Mouse (Mus musculus) lung, postnatal 0 days (tissue): ENCODE data around the gene Elp5. TPM values are rescaled to one million over a fixed set of nuclear protein-coding genes. Genes with fewer than 3 reads are reported as not detected.

Experiments used
- ATAC-seq: fragments of 200-750 bp; cut with Nextera tagmentation; 2 replicates; pipeline ENCODE4 v1.8.0; 2017; ENCODE audit warnings: moderate library complexity
- DNase-seq: peaks from one replicate; pipeline ENCODE4 v3.0.0-alpha.2; 2016; ENCODE audit warnings: low spot score
- H3K27ac ChIP-seq: fragments of 300-500 bp; sonication (generic); 2 replicates; pipeline ENCODE4 v1.5.1; 2014; ENCODE audit warnings: antibody characterized with exemption, mild to moderate bottlenecking, low read length, mixed read lengths
- H3K27me3 ChIP-seq: fragments of 300-500 bp; sonication (generic); replicated peaks from 2 replicates; pipeline ENCODE4 v1.6.1; 2014; ENCODE audit warnings: low read length, mixed read lengths; ENCODE audit not compliant: insufficient read depth
- H3K36me3 ChIP-seq: fragments of 300-500 bp; sonication (generic); 2 replicates; pipeline ENCODE4 v1.6.1; 2014; ENCODE audit warnings: low read length, mixed read lengths; ENCODE audit not compliant: insufficient read depth
- H3K4me1 ChIP-seq: fragments of 300-500 bp; sonication (generic); 2 replicates; pipeline ENCODE4 v1.6.1; 2014; ENCODE audit warnings: antibody characterized with exemption, low read depth, low read length, mixed read lengths; ENCODE audit not compliant: insufficient read depth
- H3K4me2 ChIP-seq: fragments of 300-500 bp; sonication (generic); replicated peaks from 2 replicates; pipeline ENCODE4 v1.6.1; 2014; ENCODE audit warnings: low read depth, mild to moderate bottlenecking, low read length, moderate library complexity, mixed read lengths
- H3K4me3 ChIP-seq: fragments of 300-500 bp; sonication (generic); 2 replicates; pipeline ENCODE4 v1.5.1; 2014; ENCODE audit warnings: low read depth, low read length
- H3K9ac ChIP-seq: fragments of 300-500 bp; sonication (generic); replicated peaks from 2 replicates; pipeline ENCODE4 v1.6.1; 2014; ENCODE audit warnings: low read depth, mild to moderate bottlenecking
- H3K9me3 ChIP-seq: fragments of 300-500 bp; sonication (generic); 2 replicates; pipeline ENCODE4 v1.6.1; 2016; ENCODE audit warnings: low read length, mixed read lengths
- CTCF ChIP-seq: IDR thresholded peaks from 2 replicates; pipeline ENCODE4 v1.5.1; 2016; ENCODE audit warnings: antibody characterized with exemption, mild to moderate bottlenecking
- EP300 ChIP-seq: IDR thresholded peaks from 2 replicates; pipeline ENCODE4 v1.6.1; 2016; ENCODE audit warnings: antibody characterized with exemption, mild to moderate bottlenecking, control low read depth
- WGBS: fragments of 180-500 bp; shearing (Covaris S2); extraction: QIAGEN DNeasy Blood & Tissue Kit; methylation state at CpG from one replicate; pipeline ENCODE4 v1.1.7; 2014; 5-methylcytosine and 5-hydroxymethylcytosine counted together
- polyA plus RNA-seq: library from polyadenylated mRNA; unstranded; fragments of >200 nt; fragmentation: Nextera tagmentation; extraction: Ambion mirVana; gene quantifications from 2 replicates; pipeline ENCODE4 v1.2.1, GENCODE M21; 2015

Gene Elp5
- polyA plus RNA-seq, 1 experiment from 2014 or later: 72.1 TPM

GRCm38 (mm10) chr11:69981141-69981762 is 1.1 kb downstream of the Elp5 start, which contains the start of gene Ctdnep1:
Gene Ctdnep1, plus strand, starts transcription at chr11:69981156.
- no peaks in the 10 kb centered on the region for H3K27me3 ChIP-seq
- TF ChIP-seq CTCF (no peak), EP300 (no peak)

GRCm38 (mm10) chr11:69980196-69981140 is 1.8 kb downstream of the Elp5 start:
- DNase-seq: peak; percentile 100
- peak overlapping the region; percentile 90 for H3K9ac ChIP-seq

More at GRCm38 (mm10) chr11:69981141-69981762, 1.1 kb downstream of the Elp5 start, which contains the start of gene Ctdnep1:
- peak within 1 kb of the TSS; percentile 97 for H3K27ac ChIP-seq
- peaks cover 22% of the 10 kb centered on the region; the same call in 1 of the 2 replicates for H3K4me1 ChIP-seq
- peak within 1 kb of the TSS; percentile 93 for H3K4me3 ChIP-seq
- no peak for ATAC-seq
- WGBS: under 1% methylated on average over 26 of the region's 43 CpGs
- H3K4me2 ChIP-seq: peak within 1 kb of the TSS; percentile 94
- H3K9me3 ChIP-seq: no peaks in the 10 kb centered on the region
- no peak for DNase-seq
- H3K9ac ChIP-seq: peak within 1 kb of the TSS; percentile 90
- H3K36me3 ChIP-seq: peaks cover 18% of the 10 kb centered on the region; the same call in 1 of the 2 replicates

GRCm38 (mm10) chr11:69979827-69980195 is 2.5 kb downstream of the Elp5 start:
- H3K36me3 ChIP-seq: peaks cover 17% of the 10 kb centered on the region; the same call in 1 of the 2 replicates
- TF ChIP-seq CTCF (no peak), EP300 (no peak; the same call in 1 of the 2 replicates)

More at GRCm38 (mm10) chr11:69980196-69981140, 1.8 kb downstream of the Elp5 start:
- Histone ChIP-seq H3K36me3 (peaks cover 19% of the 10 kb centered on the region; the same call in 1 of the 2 replicates), H3K9me3 (no peaks in the 10 kb centered on the region), H3K4me2 (peak overlapping the region; percentile 94), H3K27ac (peak overlapping the region; percentile 97), H3K4me3 (peak overlapping the region; percentile 93), H3K27me3 (no peaks in the 10 kb centered on the region), H3K4me1 (peaks cover 22% of the 10 kb centered on the region; the same call in 1 of the 2 replicates)
- under 1% methylated on average over 35 of the region's 60 CpGs for WGBS
- TF ChIP-seq EP300 (peak; percentile 62), CTCF (no peak)
- peak; percentile 96 for ATAC-seq

GRCm38 (mm10) chr11:69976271-69976670 is 6.0 kb downstream of the Elp5 start:
- TF ChIP-seq EP300 (no peak), CTCF (no peak)
- Histone ChIP-seq H3K36me3 (peaks cover 23% of the 10 kb centered on the region; the same call in 1 of the 2 replicates), H3K9ac (no peak overlapping the region), H3K4me3 (no peak overlapping the region), H3K9me3 (no peaks in the 10 kb centered on the region), H3K4me1 (peaks cover 6% of the 10 kb centered on the region; the same call in 1 of the 2 replicates), H3K27ac (no peak overlapping the region), H3K4me2 (no peak overlapping the region), H3K27me3 (no peaks in the 10 kb centered on the region)
- no peak for ATAC-seq
- no peak for DNase-seq
- 83% methylated on average over 4 of the region's 4 CpGs for WGBS

More at GRCm38 (mm10) chr11:69979827-69980195, 2.5 kb downstream of the Elp5 start:
- 4% methylated on average over 16 of the region's 16 CpGs for WGBS
- H3K27ac ChIP-seq: peak overlapping the region; percentile 97
- no peak for DNase-seq
- no peak for ATAC-seq
- H3K4me1 ChIP-seq: peaks cover 22% of the 10 kb centered on the region; the same call in 1 of the 2 replicates
- H3K27me3 ChIP-seq: no peaks in the 10 kb centered on the region
- no peaks in the 10 kb centered on the region for H3K9me3 ChIP-seq
- peak overlapping the region; percentile 93 for H3K4me3 ChIP-seq
- H3K4me2 ChIP-seq: peak overlapping the region; percentile 94
- peak overlapping the region; percentile 90 for H3K9ac ChIP-seq

- no peaks in the 10 kb centered on the region for H3K27me3 ChIP-seq
- TF ChIP-seq EP300: no peak
- TF ChIP-seq CTCF: no peak
- no peak overlapping the region for H3K9ac ChIP-seq
- H3K4me1 ChIP-seq: peaks cover 6% of the 10 kb centered on the region; the same call in 1 of the 2 replicates
- H3K9me3 ChIP-seq: no peaks in the 10 kb centered on the region
- peaks cover 28% of the 10 kb centered on the region for H3K36me3 ChIP-seq
- no peak overlapping the region for H3K27ac ChIP-seq
- H3K4me3 ChIP-seq: no peak overlapping the region
- DNase-seq (no peak), ATAC-seq (no peak)
- 88% methylated on average over 2 of the region's 2 CpGs for WGBS
- H3K4me2 ChIP-seq: no peak overlapping the region
These were observed 7.4 kb downstream of the Elp5 start for GRCm38 (mm10) chr11:69974907-69975306.

- DNase-seq: no peak
- H3K27ac ChIP-seq: no peak overlapping the region
- ATAC-seq: no peak
- 77% methylated on average over 3 of the region's 3 CpGs for WGBS
- H3K9me3 ChIP-seq: no peaks in the 10 kb centered on the region
- TF ChIP-seq CTCF: no peak
- TF ChIP-seq EP300: no peak
- H3K36me3 ChIP-seq: peaks cover 29% of the 10 kb centered on the region
- no peak overlapping the region for H3K4me2 ChIP-seq
- H3K27me3 ChIP-seq: 0 out of 2 replicates have a peak, but pooled peaks cover 5% of the 10 kb centered on the region
- no peaks in the 10 kb centered on the region for H3K4me1 ChIP-seq
- no peak overlapping the region for H3K9ac ChIP-seq
- H3K4me3 ChIP-seq: no peak overlapping the region
These were observed 11.5 kb downstream of the Elp5 start for GRCm38 (mm10) chr11:69970775-69971174.
